Mouse (Mus musculus): ENCODE measurements around the gene Xpo6.

- TF ChIP-seq GATA1 (IDR thresholded peaks at IDR 0.05; ENCODE audit: borderline replicate concordance, low read length): no peak
- no peak for TF ChIP-seq FLI1 (IDR thresholded peaks at IDR 0.05; ENCODE audit: low read length)
Measured at GRCm38 (mm10) chr7:126200997-126201345, 670 bp upstream of the Xpo6 start.
